Mouse (Mus musculus) forebrain, embryonic 10.5 days (tissue): ENCODE measurements at regions not wholly inside any gene's neighbourhood (a gene's known extent, or its start where the extent isn't known, plus 50 kb on each side); places are given as distances from the start of the nearest gene placed in this dataset.
A peak's percentile ranks its signal among the peaks of the same experiment; 100 is the strongest.

Experiments used
- DNase-seq: peaks from one replicate; pipeline ENCODE4 v3.0.0-alpha.2; 2017; ENCODE audit warnings: low spot score; ENCODE audit errors: extremely low spot score
- H3K27ac ChIP-seq: fragments of 300-500 bp; sonication (generic); 2 replicates; pipeline ENCODE4 v1.5.1; 2016; ENCODE audit warnings: mild to moderate bottlenecking
- H3K27me3 ChIP-seq: fragments of 300-500 bp; sonication (generic); 2 replicates; pipeline ENCODE4 v1.6.1; 2016; ENCODE audit warnings: mild to moderate bottlenecking; ENCODE audit not compliant: poor library complexity, severe bottlenecking
- H3K36me3 ChIP-seq: fragments of 300-500 bp; sonication (generic); replicated peaks from 2 replicates; pipeline ENCODE4 v1.6.1; 2016; ENCODE audit warnings: mild to moderate bottlenecking, moderate library complexity
- H3K4me1 ChIP-seq: fragments of 300-500 bp; sonication (generic); 2 replicates; pipeline ENCODE4 v1.6.1; 2016
- H3K4me3 ChIP-seq: fragments of 300-500 bp; sonication (generic); 2 replicates; pipeline ENCODE4 v1.5.1; 2016; ENCODE audit warnings: mild to moderate bottlenecking, moderate library complexity
- H3K9me3 ChIP-seq: fragments of 300-500 bp; sonication (generic); 2 replicates; pipeline ENCODE4 v1.6.1; 2016; ENCODE audit warnings: mild to moderate bottlenecking, moderate library complexity
- WGBS: fragments of 180-500 bp; shearing (Covaris S2); methylation state at CpG from one replicate; pipeline ENCODE4 v1.1.7; 2016; 5-methylcytosine and 5-hydroxymethylcytosine counted together

- 47% methylated on average over 4 of the region's 4 CpGs for WGBS
- peaks cover 7% of the 10 kb centered on the region; the same call in 1 of the 2 replicates for H3K9me3 ChIP-seq
- H3K4me1 ChIP-seq = peaks cover 13% of the 10 kb centered on the region
- H3K4me3 ChIP-seq = no peak overlapping the region
- no peak for DNase-seq
- H3K36me3 ChIP-seq = no peaks in the 10 kb centered on the region
- H3K27me3 ChIP-seq = 0 out of 2 replicates have a peak, but pooled peaks cover 3% of the 10 kb centered on the region
- H3K27ac ChIP-seq = peak overlapping the region; percentile 32; the same call in 1 of the 2 replicates
Observed at GRCm38 (mm10) chr12:12746852-12747454, 194.8 kb downstream of the Mycn start.

- Histone ChIP-seq H3K9me3 (peaks cover 7% of the 10 kb centered on the region; the same call in 1 of the 2 replicates), H3K4me1 (peaks cover 20% of the 10 kb centered on the region), H3K36me3 (no peaks in the 10 kb centered on the region), H3K4me3 (no peak overlapping the region), H3K27me3 (no peaks in the 10 kb centered on the region), H3K27ac (no peak overlapping the region)
- no peak for DNase-seq
- WGBS = 67% methylated on average over 2 of the region's 2 CpGs
Observed at GRCm38 (mm10) chr12:12744492-12744891, 197.2 kb downstream of the Mycn start.

- DNase-seq = peak; percentile 41
- Histone ChIP-seq H3K4me1 (peaks cover 30% of the 10 kb centered on the region), H3K36me3 (no peaks in the 10 kb centered on the region), H3K4me3 (no peak overlapping the region), H3K27me3 (peaks cover 21% of the 10 kb centered on the region; the same call in 1 of the 2 replicates), H3K27ac (peak overlapping the region; percentile 80), H3K9me3 (peaks cover 7% of the 10 kb centered on the region; the same call in 1 of the 2 replicates)
- 38% methylated on average over 12 of the region's 12 CpGs for WGBS
Observed at GRCm38 (mm10) chr12:12738631-12739331, 202.9 kb downstream of the Mycn start.

- Histone ChIP-seq H3K27ac (peak overlapping the region; percentile 88), H3K4me3 (peak overlapping the region; percentile 36), H3K4me1 (peaks cover 70% of the 10 kb centered on the region), H3K36me3 (no peaks in the 10 kb centered on the region), H3K9me3 (peaks cover 4% of the 10 kb centered on the region; the same call in 1 of the 2 replicates), H3K27me3 (peaks cover 34% of the 10 kb centered on the region)
- 1% methylated on average over 9 of the region's 9 CpGs for WGBS
- peak; percentile 72 for DNase-seq
Observed at GRCm38 (mm10) chr12:12725797-12726196, 215.9 kb downstream of the Mycn start.

GRCm38 (mm10) chr12:12725075-12725474 lies 216.6 kb downstream of the Mycn start:
- Histone ChIP-seq H3K27ac (peak overlapping the region; percentile 88), H3K9me3 (peaks cover 4% of the 10 kb centered on the region; the same call in 1 of the 2 replicates), H3K36me3 (no peaks in the 10 kb centered on the region), H3K4me1 (peaks cover 76% of the 10 kb centered on the region), H3K4me3 (peak overlapping the region; percentile 36), H3K27me3 (peaks cover 35% of the 10 kb centered on the region)
- WGBS = 2% methylated on average over 13 of the region's 13 CpGs
- DNase-seq = peak; percentile 88

GRCm38 (mm10) chr12:12723724-12724487 lies 217.8 kb downstream of the Mycn start:
- no peak for DNase-seq
- Histone ChIP-seq H3K27ac (peak overlapping the region; percentile 88), H3K4me3 (peak overlapping the region; percentile 36), H3K9me3 (no peaks in the 10 kb centered on the region), H3K4me1 (peaks cover 80% of the 10 kb centered on the region), H3K36me3 (no peaks in the 10 kb centered on the region), H3K27me3 (peaks cover 43% of the 10 kb centered on the region)
- WGBS = 42% methylated on average over 12 of the region's 12 CpGs

- no peaks in the 10 kb centered on the region for H3K9me3 ChIP-seq
- H3K4me3 ChIP-seq = peak overlapping the region; percentile 36; the same call in 1 of the 2 replicates
- peak; percentile 80 for DNase-seq
- peaks cover 85% of the 10 kb centered on the region for H3K4me1 ChIP-seq
- peaks cover 48% of the 10 kb centered on the region for H3K27me3 ChIP-seq
- H3K36me3 ChIP-seq = no peaks in the 10 kb centered on the region
- peak overlapping the region; percentile 88 for H3K27ac ChIP-seq
- WGBS = 16% methylated on average over 20 of the region's 20 CpGs
Observed at GRCm38 (mm10) chr12:12722982-12723661, 218.6 kb downstream of the Mycn start.

- 92% methylated on average over 9 of the region's 9 CpGs for WGBS
- H3K27ac ChIP-seq = peak overlapping the region; percentile 69
- no peaks in the 10 kb centered on the region for H3K36me3 ChIP-seq
Observed at GRCm38 (mm10) chr12:12716691-12717090, 225.0 kb downstream of the Mycn start.

GRCm38 (mm10) chr12:12715956-12716669 lies 225.6 kb downstream of the Mycn start:
- no peak overlapping the region for H3K4me3 ChIP-seq
- peak overlapping the region; percentile 64 for H3K27ac ChIP-seq
- peaks cover 38% of the 10 kb centered on the region for H3K27me3 ChIP-seq
- WGBS = 84% methylated on average over 7 of the region's 7 CpGs
- H3K4me1 ChIP-seq = peaks cover 52% of the 10 kb centered on the region
- H3K36me3 ChIP-seq = no peaks in the 10 kb centered on the region
- DNase-seq = no peak
- H3K9me3 ChIP-seq = no peaks in the 10 kb centered on the region

More at GRCm38 (mm10) chr12:12716691-12717090, 225.0 kb downstream of the Mycn start:
- DNase-seq = no peak
- Histone ChIP-seq H3K27me3 (peaks cover 43% of the 10 kb centered on the region), H3K4me3 (no peak overlapping the region), H3K4me1 (peaks cover 52% of the 10 kb centered on the region), H3K9me3 (no peaks in the 10 kb centered on the region)

GRCm38 (mm10) chr12:12715528-12715927 lies 226.2 kb downstream of the Mycn start:
- no peak overlapping the region for H3K4me3 ChIP-seq
- H3K27me3 ChIP-seq = peaks cover 33% of the 10 kb centered on the region
- H3K9me3 ChIP-seq = no peaks in the 10 kb centered on the region
- H3K36me3 ChIP-seq = no peaks in the 10 kb centered on the region
- peak overlapping the region; percentile 64 for H3K27ac ChIP-seq
- no peak for DNase-seq
- WGBS = 77% methylated on average over 4 of the region's 4 CpGs
- peaks cover 52% of the 10 kb centered on the region for H3K4me1 ChIP-seq

GRCm38 (mm10) chr12:12710184-12710609 lies 231.5 kb downstream of the Mycn start:
- H3K4me3 ChIP-seq = no peak overlapping the region
- DNase-seq = peak; percentile 56
- peaks cover 50% of the 10 kb centered on the region for H3K4me1 ChIP-seq
- peaks cover 7% of the 10 kb centered on the region; the same call in 1 of the 2 replicates for H3K27me3 ChIP-seq
- H3K9me3 ChIP-seq = peaks cover 7% of the 10 kb centered on the region
- 0 out of 2 replicates have a peak, but pooled peaks cover 4% of the 10 kb centered on the region for H3K36me3 ChIP-seq
- H3K27ac ChIP-seq = peak overlapping the region; percentile 83
- 45% methylated on average over 6 of the region's 6 CpGs for WGBS
